Mouse (Mus musculus): Measurements from ENCODE around the gene Neu3.

Gene Neu3

DNA sequence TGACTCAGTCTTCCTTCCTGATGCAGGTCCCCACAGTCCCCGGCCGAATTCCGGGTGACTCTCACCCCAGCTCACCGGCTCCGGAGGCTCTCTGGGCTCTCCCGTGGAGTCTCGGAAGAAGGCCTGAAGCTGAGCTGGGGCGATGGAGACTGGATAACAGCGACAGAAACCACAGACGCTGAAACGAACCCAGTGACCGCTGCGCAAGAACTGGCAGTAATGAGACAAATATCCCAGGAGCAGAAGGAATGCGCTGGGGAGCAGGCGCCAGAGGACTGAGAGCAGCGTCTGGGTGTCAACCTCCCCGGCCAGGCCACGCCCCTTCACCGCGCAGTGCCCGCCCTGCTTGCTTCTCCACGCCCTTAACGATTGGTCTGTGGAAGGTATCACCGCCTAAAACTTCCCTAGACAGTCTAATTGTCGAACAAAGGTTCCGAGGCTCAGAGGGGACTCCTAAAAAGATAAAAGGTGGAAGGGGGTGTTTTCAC, at the start of gene Neu3:
TSS of gene Neu3 (minus strand) at position 335 of the 488 bp plus-strand sequence.
- peak; percentile 86 for DNase-seq

DNA sequence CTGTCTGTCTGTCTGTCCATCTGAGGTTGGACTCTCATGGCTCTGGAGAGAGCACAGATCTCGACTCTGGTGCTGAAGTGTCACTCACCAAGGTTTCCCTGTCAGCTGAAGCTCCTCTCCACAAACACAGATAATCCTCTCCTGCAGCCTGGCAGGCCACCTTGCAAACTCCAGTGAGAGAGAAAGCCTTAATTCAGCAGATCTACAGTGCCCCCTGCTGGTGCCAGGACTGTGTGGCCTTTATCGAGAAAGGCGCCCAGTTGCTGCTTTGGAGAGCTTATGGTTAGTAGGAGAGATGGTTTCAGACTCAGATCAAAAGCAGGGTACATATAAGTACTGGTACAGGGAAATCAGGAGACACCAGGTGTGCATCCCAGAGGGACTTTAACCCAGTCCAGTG, 48.1 kb upstream of the Neu3 start:
- DNase-seq, result peak; percentile 81

DNA sequence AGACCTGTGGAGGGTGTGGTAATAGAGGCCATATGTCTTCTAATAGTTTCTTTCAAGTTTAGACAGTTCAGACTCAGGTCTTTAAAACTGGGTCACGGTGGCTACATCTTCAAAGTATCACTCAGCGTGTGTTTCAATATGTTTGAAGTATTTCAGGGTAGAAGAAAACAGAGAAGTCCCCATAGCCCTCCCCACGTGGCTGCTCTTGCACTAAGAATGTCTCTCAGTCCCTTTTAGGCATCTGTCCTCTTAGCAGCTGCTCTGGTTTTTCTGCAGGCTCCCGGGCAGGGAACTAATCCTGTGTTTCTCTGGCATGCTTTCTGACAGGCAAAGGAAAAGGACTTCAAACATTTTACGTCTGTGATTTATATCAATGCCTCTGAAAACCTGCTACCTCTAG, 47.7 kb upstream of the Neu3 start:
- DNase-seq, result no peak

DNA sequence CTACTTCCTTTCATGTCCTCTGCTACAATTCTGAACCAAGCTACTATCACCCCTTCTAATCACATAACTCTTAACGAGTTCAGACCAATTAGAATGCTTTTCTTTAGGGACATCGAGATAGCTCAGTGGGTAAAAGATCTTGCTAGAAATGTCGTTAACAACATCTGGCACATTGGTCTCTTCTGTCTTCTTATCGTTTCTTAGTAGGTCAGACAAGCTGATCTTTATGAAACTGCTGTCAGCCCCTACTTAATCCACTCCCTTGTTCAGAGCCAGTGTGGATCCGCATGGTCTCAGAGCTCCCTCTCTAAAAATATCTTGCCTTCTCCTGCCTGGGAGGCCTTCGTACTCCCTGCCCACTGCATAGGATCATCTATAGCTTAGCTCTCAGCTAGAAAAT, 45.7 kb upstream of the Neu3 start:
- no peak for DNase-seq

DNA sequence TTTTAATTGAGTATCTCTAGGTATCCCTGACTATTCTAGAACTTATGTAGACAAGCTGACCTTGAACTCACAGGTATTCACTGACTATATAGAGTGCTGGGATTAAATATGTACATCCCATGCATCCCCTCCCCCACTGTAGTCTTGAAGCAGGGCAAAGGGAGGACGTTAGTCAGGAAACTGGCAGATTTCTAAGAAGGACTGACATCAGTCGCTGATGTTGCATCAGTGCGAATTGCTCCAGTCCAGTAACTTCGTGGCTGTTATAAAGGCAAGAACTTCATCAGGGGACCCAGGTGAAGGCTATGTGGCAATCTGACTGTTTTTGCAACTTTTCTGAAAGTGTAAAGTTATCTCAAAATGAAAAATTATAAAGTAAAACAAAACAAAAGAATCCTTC, 41.1 kb upstream of the Neu3 start:
- no peak for DNase-seq

DNA sequence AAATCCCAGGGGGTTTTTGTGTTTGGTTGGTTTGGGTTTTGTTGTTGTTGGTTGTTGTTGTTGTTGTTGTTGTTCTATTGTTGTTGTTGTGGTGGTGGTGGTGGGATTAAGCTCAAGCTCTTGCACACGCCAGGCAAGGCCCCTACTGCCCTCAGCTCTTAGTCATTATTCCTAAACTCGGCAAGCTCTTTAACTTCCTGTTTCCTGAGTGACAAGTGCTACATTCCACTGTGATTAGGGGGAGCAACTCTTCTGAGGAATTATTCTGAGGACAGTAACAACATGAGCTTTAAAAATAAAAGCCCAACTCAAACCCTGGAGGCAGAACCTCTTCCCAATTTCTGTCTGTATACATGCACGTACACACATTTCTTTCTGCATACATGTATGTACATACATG, 37.0 kb upstream of the Neu3 start:
- no peak for DNase-seq

DNA sequence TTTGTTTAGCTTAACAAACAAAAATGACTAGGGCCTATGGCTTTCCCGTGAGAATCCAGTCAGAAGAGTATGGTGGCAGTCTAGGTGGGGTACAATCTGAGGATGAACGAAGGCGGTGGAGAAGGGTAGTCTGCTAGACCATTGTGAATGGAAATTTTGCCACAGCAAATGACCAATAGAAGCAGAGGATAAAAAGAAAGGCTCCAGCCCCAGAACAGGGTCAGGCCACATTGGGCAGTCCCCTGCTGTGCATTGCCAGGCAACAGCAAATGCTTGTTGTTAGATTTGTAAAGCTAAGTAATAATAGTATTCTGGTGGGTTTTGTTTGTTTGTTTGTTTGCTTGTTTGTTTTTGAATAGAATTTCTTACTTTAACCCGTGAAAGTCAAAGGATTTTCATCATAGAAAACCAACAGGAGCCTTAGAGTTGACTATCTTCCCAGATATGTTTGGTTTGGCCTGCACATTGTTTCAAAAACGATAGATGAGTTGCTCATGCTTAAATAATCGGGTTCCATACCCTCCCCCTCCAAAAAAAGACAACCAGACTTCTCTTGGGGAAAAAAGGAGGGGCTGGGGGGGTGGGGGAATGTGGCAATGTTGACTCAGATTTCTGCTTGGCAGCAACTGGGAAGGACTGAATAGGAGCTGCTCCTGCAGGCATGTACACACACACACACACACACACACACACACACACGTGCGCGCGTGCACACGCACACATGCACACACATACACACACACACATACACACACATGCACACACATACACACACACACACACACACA, 36.2 kb upstream of the Neu3 start:
- DNase-seq, result no peak

DNA sequence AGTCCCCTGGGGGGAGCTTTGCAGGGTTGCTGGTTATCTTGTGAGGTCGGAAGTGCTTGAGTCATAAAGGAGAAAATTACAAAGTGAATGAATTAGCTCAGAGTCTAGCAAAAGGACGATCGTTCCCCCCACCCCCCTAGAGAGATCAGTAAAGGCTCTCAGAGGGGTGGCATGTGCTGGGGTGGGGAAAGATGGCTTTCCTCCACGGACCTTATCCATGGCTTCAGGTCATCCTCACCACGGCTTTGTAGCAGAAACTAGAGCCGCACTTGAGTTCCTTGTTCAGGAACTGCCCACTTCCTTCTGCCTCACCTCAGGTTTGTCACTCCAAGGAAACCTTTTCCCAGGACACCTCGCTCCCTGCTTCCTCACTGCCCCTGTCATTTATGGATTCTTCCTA, 35.1 kb upstream of the Neu3 start, which contains the start of gene Spcs2:
TSS of gene Spcs2 (minus strand) at position 101 of the 400 bp plus-strand sequence.
- no peak for DNase-seq

DNA sequence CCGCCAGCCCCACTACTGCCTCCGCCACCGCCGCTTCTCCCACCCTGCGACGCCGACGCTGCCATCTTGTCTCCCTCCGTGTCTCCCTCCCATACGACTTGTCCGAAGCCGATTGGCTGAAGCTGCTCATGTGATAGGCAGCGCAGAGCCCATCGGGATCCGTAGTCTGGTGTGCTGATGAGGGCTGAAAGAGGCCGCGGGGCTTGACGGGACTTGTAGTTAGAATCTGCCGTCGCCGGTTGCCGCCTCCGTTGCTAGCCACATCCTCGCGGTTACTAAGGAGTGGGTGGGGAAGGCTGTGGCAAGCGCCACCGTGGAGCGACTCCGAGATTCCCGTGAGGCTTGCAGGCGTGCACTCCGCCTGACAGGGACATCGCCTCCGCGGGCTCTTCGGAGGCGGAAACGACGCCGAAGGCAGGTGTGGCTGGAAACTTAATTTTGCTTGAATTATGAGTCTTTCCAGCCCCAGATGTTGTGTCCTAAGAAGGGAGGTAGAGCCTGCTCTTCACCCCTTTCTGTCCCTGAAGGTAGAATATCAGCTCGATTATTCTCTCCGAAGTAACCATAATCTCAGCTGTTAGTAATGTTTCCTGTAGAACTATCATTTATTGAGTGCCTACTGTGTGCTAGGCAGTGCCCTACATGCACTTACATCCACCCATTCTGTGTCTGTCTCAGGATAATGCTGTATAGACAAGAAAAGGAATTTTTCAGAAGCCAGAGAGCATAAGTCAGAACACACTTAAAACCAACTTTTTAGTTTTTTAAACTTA, 30.8 kb upstream of the Neu3 start, which contains the start of gene Xrra1:
TSS of gene Xrra1 (plus strand) at position 304 of the 773 bp plus-strand sequence.
- peak; percentile 98 for DNase-seq

DNA sequence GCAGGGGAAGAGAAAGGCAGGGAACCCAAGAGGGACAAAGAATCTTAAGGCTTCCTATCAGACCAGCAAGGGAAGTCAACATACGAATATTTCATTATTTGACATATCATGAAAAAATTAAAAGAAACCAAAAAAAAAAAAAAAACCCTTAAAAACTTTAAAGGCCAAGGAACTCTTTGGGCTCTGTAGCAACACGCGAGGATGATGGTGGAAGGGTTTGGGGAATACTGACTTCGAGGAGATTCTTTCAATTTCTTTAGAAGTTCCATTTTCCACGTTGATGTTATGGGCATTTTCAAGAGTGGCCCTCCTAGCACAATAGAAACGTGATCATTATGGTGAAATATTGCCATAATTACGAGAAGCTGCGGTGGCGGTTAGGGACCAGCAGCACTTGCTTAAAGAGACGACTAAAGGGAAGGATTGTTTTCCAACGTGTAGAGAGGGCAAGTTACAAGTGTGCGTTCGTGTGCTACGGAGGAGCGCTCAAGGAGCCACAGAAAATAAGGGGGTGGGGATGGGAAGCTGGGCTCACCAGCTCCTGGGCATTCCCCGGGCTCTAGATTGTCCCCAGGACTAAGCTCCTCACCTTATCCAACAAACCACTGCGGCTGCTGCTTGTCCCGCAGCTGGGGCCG, 30.1 kb upstream of the Neu3 start:
- DNase-seq, result no peak

DNA sequence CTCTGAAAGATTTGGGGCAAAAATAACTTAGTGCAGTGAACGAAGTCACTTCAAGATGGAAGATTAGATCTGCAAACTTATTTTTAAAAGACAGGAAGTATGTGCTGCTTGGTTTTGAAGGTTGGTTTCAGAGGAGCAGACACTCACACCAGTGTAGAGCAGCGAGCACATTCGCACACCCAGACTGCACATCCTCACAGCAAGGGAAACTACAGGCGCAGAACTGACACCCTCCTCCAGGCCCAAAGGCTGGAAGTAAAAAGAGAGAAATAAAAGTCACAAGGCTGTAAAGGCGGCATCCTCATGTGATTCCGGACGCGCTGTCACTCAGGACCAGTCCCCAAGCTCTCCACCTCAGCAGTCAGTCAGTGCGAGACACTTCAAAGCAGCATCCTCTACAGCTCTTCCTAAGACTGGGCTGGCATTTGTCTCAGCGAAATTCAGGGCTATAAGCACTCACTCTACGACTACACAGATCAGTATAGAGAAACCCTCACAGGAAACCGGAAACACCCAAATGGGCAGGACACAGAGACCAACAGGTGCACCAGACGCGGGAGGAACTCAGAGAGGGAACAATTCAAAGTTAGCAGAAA, 28.1 kb upstream of the Neu3 start:
- DNase-seq, result no peak

DNA sequence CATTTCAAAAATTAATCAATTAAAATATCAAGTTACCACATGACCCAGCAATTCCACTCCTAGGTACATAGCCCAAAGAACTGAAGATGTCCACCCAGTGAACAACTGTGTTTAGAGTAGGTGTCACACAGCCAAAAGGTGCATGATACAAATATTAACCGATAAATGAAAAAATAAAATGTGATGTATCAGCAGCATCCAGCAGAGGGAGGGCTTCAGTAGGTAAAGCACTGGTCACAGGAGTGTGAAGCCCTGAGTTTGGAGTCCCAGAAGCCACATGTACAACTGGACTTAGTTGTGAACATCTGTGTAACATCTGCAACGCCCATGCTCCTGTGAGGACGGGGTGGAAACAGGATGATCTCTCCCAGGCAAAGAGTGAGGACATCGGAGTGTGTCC, 26.1 kb upstream of the Neu3 start:
- no peak for DNase-seq

DNA sequence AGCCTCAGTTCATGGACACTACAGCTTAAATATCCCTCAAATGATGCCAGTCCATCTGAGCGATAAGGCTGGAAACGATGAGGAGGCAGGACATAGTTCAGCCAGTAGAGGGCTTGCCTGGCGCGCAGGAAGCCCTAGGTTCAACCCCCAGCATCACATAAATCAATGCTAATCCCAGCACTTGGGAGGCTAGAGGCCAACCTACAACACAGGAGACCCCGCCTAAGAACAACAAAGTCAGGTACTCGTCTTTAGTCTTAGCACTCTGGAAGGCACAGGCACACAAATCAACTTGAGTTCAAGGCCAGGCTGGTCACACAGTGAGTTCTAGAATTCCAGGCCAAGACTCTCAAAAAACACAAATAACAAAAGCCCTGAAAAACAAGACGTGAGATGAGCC, 25.1 kb upstream of the Neu3 start:
- no peak for DNase-seq

DNA sequence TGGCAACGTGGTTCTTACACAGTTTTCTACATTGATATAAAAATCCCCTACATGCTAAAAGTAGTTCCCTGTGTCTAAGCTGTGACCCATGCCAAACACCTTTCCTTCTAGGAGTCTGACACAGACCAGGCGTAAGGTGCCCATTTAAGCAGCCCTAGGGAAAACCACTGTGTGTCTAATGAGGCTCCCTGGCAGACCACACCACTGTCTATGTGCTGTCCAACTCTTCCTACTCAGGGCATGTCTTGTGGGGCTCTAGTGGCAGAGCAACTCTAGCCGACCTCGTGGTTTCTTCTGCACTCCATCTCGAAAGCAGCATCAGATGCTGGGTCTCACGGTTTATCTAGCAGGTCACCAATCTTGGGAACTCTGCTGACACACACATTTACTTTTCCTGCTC, 23.4 kb upstream of the Neu3 start:
- DNase-seq, result no peak

DNA sequence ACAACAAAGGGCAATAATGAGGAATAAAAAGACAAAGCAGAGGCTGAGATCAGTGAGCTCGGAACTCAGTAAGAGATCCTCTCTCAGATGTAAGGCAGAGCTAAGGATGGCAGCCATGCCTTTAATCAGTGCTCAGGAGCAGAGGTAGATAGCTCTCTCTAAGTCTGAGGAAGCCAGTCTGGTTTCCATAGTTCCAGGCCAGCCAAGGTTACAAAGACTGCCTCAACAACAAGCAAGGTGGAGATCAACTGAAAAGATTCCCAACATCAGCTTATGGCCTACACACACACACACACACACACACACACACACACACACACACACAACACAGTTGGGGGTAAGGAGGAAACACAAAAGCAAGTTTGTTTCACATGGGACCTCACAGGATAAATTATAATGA, 22.9 kb upstream of the Neu3 start:
- DNase-seq, result no peak

DNA sequence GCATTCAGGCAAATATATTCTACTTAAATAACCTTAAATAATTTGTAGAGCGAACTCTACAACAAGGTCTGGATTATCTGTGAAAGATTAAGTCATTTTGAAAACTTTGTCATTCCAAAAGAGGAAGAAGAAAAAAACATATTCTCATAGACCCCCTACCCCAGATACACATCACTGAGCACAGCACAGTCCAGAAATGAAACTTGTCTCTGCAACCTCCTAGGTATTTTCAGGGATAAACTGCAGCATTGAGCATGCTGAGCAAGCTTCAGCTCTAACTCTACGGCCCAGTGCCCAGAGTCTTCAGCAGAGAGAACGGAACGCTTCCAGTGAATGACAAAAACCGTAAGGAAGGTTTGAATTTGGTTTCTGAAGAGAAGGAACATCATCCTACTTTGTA, 22.3 kb upstream of the Neu3 start:
- no peak for DNase-seq

DNA sequence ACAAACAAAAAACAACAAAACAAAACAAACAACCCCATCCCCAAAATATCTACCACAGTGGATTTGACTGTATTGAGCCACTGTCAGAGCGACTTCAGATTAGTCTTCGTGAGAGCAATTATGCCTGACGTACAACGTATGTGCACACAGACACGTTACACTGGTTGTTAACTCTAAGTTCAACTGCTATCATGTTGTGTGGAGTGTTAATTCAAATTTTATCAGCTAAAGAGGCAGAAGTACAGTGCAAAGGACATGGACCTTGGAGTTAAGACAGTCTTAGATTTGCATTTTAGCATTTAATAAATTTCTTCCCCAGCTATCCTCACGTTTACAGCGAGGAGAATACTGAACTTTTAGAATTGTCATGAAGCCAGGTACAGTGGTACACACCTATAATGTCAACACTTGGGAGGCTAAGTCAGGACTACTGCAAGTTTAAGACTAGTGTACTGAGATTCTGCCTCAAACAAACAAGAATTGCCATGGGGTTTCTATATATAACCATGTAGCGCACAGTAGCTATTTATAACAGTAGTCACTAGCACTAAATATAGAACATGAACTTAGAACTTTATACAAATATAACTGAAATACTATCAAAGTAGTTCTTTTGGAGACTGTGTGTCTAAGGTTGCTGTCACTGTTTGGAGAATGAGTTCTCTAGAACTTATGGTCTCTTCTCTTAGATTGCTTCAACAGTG, 17.5 kb upstream of the Neu3 start:
- no peak for DNase-seq

DNA sequence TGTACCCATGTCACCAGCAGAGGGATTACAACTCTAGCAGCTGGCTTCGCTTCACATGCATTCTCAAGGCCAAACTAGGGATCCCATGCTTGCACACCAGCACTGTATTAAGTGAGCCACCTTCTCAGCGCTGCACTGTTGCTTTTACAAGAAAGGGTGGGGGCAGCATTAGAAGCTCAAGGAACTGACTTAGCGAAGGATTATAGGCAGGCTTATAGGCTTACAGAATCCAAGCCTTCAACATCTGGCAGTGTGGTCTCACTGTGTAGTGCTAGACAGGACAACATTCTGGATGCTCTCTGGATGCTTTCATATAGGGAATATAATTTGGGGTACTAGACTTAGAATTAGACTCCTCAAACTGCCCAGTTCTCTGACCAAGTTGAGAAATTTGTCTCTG, 10.0 kb upstream of the Neu3 start:
- DNase-seq, result no peak

DNA sequence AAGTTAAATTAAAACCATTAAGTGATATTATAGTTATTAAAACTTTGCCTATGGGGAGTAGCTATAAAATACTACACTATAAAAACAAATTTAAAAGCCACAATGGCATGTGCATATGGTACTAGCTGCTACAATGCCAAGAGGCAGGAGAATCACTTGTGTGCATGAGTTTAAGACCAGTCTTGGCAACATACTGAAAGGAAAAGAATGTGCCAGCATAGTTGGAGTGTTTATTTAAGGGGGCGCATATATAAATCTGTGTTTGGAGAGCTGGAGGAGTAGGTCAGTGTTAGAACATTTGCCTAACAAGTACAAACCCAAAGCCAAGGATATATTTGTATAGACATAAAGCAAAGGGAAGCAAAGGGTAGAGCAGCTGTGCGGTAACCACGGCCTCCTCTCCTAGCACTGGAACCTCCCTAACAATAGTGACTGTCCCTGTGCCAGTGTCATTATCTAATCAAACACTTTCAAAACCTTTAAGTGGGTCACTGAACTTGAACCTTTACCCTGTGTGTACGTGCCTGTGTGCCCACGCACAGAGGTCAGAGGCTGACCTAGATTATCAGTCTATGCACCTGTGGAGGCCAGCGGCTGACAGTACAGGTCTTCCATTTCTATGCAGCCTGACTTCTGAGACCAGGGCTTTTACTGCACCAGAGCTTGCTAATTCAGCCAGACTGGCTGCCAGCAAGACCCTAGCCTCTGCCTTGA, 9.3 kb upstream of the Neu3 start:
- no peak for DNase-seq

DNA sequence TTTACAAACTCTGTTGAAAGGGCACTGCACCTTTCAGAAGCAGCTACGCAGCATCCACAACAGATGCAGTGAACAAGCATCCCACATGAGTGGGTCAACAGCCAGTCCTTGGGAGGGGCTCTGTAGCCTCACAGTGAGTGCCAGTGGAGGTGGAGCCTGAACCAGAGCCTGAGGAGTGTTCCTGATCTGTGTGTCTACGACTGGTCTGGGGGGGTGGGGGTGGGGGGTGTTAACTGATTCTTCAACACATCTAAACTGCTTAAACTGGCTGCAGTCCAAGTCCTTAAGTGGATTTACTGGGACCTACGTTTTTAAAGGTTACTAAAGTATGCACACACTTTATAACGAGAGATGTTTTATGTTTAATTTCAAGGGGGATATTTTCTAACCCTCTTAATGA, 8.6 kb upstream of the Neu3 start:
- DNase-seq, result no peak

DNA sequence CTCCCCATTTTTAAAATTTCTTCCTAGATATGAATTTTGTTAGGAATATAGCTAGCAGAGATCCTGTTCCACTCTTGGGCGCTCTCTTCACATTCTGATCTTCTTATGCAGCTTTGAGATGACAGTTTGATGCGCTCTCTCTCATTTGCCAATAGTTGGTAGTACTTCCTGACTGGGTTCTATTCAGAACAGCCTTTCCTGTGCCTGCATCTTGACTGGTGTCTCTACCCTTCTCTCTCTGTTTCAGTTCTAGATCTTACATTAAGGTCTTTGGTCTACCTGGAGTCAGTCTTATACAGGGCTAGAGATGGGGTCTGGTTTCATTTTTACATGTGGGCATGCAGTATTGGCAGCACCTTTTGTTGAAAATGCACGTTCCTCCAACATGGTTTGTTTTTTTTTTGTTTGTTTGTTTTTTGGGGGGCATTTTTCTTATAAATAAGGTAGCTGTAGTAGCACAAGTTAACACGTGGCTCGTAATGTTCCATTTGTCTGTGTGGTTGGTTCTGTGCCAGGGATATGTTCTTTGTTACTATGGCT, 6.2 kb upstream of the Neu3 start:
- no peak for DNase-seq

DNA sequence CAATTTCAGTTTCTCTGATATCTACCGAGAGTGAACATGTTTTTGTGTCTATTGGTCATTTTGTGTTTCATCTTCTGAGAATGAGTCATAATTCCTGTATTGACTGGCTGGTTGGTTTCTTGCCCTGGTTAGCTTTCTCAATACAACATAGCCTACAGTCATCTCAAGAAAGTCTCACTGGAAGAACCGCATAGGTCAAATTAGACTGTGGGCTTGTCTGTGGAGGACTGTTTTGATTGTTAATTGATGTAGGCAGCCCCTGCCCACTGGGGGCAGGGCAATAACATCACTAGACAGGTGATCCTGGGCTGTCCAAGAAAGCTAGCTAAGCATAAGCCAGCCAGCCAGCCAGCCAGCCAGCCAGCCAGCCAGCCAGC, 5.6 kb upstream of the Neu3 start:
- no peak for DNase-seq
